Mouse (Mus musculus) small intestine, adult 2 months (tissue): Measurements from ENCODE around the gene Haus2.

Source experiments
- CTCF ChIP-seq: fragments of 200-500 bp; IDR thresholded peaks from 2 replicates; pipeline ENCODE4 v1.5.1; 2012; ENCODE audit warnings: low read depth, mild to moderate bottlenecking, control low read depth, inconsistent platforms, low read length, moderate library complexity, mixed read lengths; ENCODE audit not compliant: insufficient replicate concordance, insufficient read length; ENCODE audit errors: extremely low read depth
- POLR2A ChIP-seq: fragments of 200-500 bp; IDR thresholded peaks from 2 replicates; pipeline ENCODE4 v1.6.1; 2012; ENCODE audit warnings: low read depth, mild to moderate bottlenecking, control low read depth, inconsistent platforms, low read length, moderate library complexity

- TF ChIP-seq POLR2A (no peak), CTCF (no peak)
These were observed 7.3 kb downstream of the Haus2 start for GRCm38 (mm10) chr2:120616279-120617163.
